13 mouse cellular contexts compared by ENCODE assay signal in the genomic region with DNA sequence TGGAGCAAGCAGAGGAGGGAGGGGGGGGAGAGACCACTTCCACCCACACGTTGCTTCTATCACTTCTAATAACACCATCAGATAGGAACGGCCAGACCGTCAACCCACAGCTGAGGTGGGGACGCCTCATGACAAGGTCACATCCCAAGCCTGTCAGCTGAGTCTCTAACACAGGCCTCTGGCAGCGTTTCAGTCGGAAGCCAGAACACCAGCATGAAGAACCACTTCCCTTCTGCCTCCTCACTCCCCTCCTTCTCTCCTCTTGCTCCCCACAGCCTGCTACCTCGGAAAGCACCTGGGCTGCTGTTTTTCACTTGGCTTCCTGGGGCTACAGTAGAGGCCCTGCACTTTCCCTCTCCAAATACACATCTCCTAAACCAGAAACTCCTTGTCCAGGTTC. TPM values are rescaled to one million over a fixed set of nuclear protein-coding genes. Genes with fewer than 3 reads are reported as not detected.
DNase-seq lines count a peak whose midpoint lies in the region; ATAC-seq and TF ChIP-seq lines count a peak whose summit lies in the region.
"Had no signal": no experiment of that assay in that cellular context is flagged by ENCODE, and none has a peak within 500 bp of the region (broad histone marks: within the 10 kb centered on the region; RNA-seq: fewer than 3 reads in every experiment).

No protein-coding gene starts in this region.

- in situ Hi-C loops in ES-E14 (cut with MboI; ENCODE audit: low sequenced_read_pairs in 2 of 2, unreplicated experiment in 2 of 2) = no loop called here

- no peak for ATAC-seq in intestine, embryonic 15.5 days
- ATAC-seq in intestine, postnatal 0 days = no peak
- ATAC-seq: intestine, embryonic 16.5 days had no signal

- 0 out of 2 replicates have a peak overlapping the region, but pooled peaks have one; percentile 17 for H3K27ac ChIP-seq in intestine, embryonic 15.5 days
- H3K27ac ChIP-seq in intestine, postnatal 0 days (ENCODE audit: low read depth, low read length) = no peak overlapping the region
- H3K27ac ChIP-seq in ES-E14 (ENCODE audit: insufficient read depth, low read depth, low read length, poor library complexity, severe bottlenecking) = peak overlapping the region; percentile 70; the same call in 1 of the 2 replicates
- H3K27ac ChIP-seq in olfactory bulb, adult 2 months (ENCODE audit: insufficient read depth, low read depth, low read length) = peak overlapping the region; percentile 20; the same call in 1 of the 2 replicates

- H3K4me1 ChIP-seq in intestine, embryonic 15.5 days (replicated peaks) = peaks cover 47% of the 10 kb centered on the region
- peaks cover 4% of the 10 kb centered on the region; the same call in 1 of the 2 replicates for H3K4me1 ChIP-seq in intestine, postnatal 0 days (replicated peaks; ENCODE audit: control insufficient read depth, insufficient read depth, low read length)
- peaks cover 17 to 55% of the 10 kb centered on the region in 2 experiments for H3K4me1 ChIP-seq in ES-E14 (ENCODE audit: control insufficient read depth in 2 of 2, insufficient read depth in 2 of 2, low read length in 2 of 2, poor library complexity in 1 of 2)
- peaks cover 70% of the 10 kb centered on the region for H3K4me1 ChIP-seq in olfactory bulb, adult 2 months (ENCODE audit: control insufficient read depth, insufficient read depth, low read length)

- no peak for TF ChIP-seq POLR2A in olfactory bulb, adult 2 months (IDR thresholded peaks at IDR 0.05; ENCODE audit: insufficient read depth, low read depth, low read length)

- no peak overlapping the region for H3K4me2 ChIP-seq in intestine, embryonic 15.5 days (replicated peaks)
- H3K4me2 ChIP-seq in intestine, postnatal 0 days (replicated peaks; ENCODE audit: low read depth) = no peak overlapping the region

- WGBS in intestine, embryonic 15.5 days = 64% methylated on average over 7 of the region's 7 CpGs
- 60% methylated on average over 7 of the region's 7 CpGs for WGBS in intestine, postnatal 0 days
- WGBS in olfactory bulb, adult 2 months = 56% methylated on average over 7 of the region's 7 CpGs

- H3K9me3 ChIP-seq in intestine, embryonic 15.5 days = no peaks in the 10 kb centered on the region
- H3K9me3 ChIP-seq in intestine, postnatal 0 days (ENCODE audit: control insufficient read depth) = no peaks in the 10 kb centered on the region
- H3K9me3 ChIP-seq in ES-E14 (ENCODE audit: control insufficient read depth, insufficient read depth, low read depth, low read length) = no peaks in the 10 kb centered on the region

- H3K4me3 ChIP-seq in intestine, embryonic 15.5 days (replicated peaks) = no peak overlapping the region
- H3K4me3 ChIP-seq in intestine, postnatal 0 days (ENCODE audit: low read depth, low read length) = no peak overlapping the region
- H3K4me3 ChIP-seq in ES-E14 (ENCODE audit: insufficient read depth in 1 of 2, low read depth in 1 of 2, low read length in 2 of 2, poor library complexity in 1 of 2, severe bottlenecking in 1 of 2) = no peak overlapping the region
- H3K4me3 ChIP-seq in olfactory bulb, adult 2 months (ENCODE audit: insufficient read depth, low read depth, low read length) = no peak overlapping the region
- H3K4me3 ChIP-seq: myocyte had no signal

- TF ChIP-seq CTCF in intestine, postnatal 0 days (IDR thresholded peaks at IDR 0.05; ENCODE audit: low read depth) = no peak
- no peak for TF ChIP-seq CTCF in olfactory bulb, adult 2 months (IDR thresholded peaks at IDR 0.05; ENCODE audit: insufficient read depth, low read depth, low read length)

- DNase-seq in CD4-positive, CD25-positive, alpha-beta regulatory T cell, adult 2 months (ENCODE audit: low read depth, low spot score) = peak; percentile 61
- no peak for DNase-seq in ES-E14 (ENCODE audit: low read depth, low spot score)
- DNase-seq in cerebellum, postnatal 25 days = no peak
- DNase-seq in left cerebral cortex, adult 11 months (ENCODE audit: low spot score) = no peak
- DNase-seq: adrenal gland, postnatal 25 days; cerebellum, adult 9-11 months; left cerebral cortex, postnatal 4 days; lung, adult 2 months had no signal

- H3K27me3 ChIP-seq in intestine, embryonic 15.5 days (replicated peaks) = no peaks in the 10 kb centered on the region
- no peaks in the 10 kb centered on the region for H3K27me3 ChIP-seq in intestine, postnatal 0 days (replicated peaks; ENCODE audit: control insufficient read depth, insufficient read depth, low read length)

- H3K9ac ChIP-seq in intestine, embryonic 15.5 days = no peak overlapping the region
- H3K9ac ChIP-seq in intestine, postnatal 0 days (ENCODE audit: low read depth, low read length) = no peak overlapping the region
- no peak overlapping the region for H3K9ac ChIP-seq in ES-E14 (ENCODE audit: insufficient read depth, low read depth, low read length, poor library complexity, severe bottlenecking)

- no peaks in the 10 kb centered on the region for H3K36me3 ChIP-seq in intestine, embryonic 15.5 days
- H3K36me3 ChIP-seq in intestine, postnatal 0 days (ENCODE audit: control insufficient read depth, insufficient read depth) = no peaks in the 10 kb centered on the region; the same call in 1 of the 2 replicates
- H3K36me3 ChIP-seq in ES-E14 (ENCODE audit: control insufficient read depth, insufficient read depth, low read length, poor library complexity, severe bottlenecking) = no peaks in the 10 kb centered on the region

TF ChIP-seq in ES-E14, 5 proteins besides CTCF, POLR2A, EP300 and RAD21:
- no peak for TF ChIP-seq ZNF384 (IDR thresholded peaks at IDR 0.05; ENCODE audit: low read depth, low read length)
- no peak for TF ChIP-seq HCFC1 (IDR thresholded peaks at IDR 0.05; ENCODE audit: borderline replicate concordance, insufficient read depth, low read length)
- no peak for TF ChIP-seq MAFK (IDR thresholded peaks at IDR 0.05; ENCODE audit: insufficient read depth, low read depth, low read length)
- no peak for TF ChIP-seq CHD2 (IDR thresholded peaks at IDR 0.05; ENCODE audit: low read depth, low read length)
- no peak for TF ChIP-seq ZC3H11A (IDR thresholded peaks at IDR 0.05; ENCODE audit: borderline replicate concordance, low read depth, low read length)

RNA-seq across cellular contexts. Expression of a gene that starts 53.4 kb away (rescaled TPM):
- polyA plus RNA-seq in intestine, embryonic 15.5 days (2015; fragmentation: Nextera tagmentation; extraction: Ambion mirVana) = 3.5 and 4.4 TPM in 2 replicates
- polyA plus RNA-seq in intestine, postnatal 0 days (2015; fragmentation: Nextera tagmentation; extraction: Ambion mirVana) = 4.7 and 6.8 TPM in 2 replicates
- 10.7 and 11.3 TPM in 2 replicates for total RNA-seq in ES-E14 (2012; rRNA removed)
- not detected in 2 replicates for polyA plus RNA-seq in olfactory bulb, adult 2 months (2012; ENCODE audit: insufficient read depth, insufficient read length, low replicate concordance, missing spikeins)
